Comparison of ENCODE assay signal across 8 mouse cellular contexts in the genomic region with DNA sequence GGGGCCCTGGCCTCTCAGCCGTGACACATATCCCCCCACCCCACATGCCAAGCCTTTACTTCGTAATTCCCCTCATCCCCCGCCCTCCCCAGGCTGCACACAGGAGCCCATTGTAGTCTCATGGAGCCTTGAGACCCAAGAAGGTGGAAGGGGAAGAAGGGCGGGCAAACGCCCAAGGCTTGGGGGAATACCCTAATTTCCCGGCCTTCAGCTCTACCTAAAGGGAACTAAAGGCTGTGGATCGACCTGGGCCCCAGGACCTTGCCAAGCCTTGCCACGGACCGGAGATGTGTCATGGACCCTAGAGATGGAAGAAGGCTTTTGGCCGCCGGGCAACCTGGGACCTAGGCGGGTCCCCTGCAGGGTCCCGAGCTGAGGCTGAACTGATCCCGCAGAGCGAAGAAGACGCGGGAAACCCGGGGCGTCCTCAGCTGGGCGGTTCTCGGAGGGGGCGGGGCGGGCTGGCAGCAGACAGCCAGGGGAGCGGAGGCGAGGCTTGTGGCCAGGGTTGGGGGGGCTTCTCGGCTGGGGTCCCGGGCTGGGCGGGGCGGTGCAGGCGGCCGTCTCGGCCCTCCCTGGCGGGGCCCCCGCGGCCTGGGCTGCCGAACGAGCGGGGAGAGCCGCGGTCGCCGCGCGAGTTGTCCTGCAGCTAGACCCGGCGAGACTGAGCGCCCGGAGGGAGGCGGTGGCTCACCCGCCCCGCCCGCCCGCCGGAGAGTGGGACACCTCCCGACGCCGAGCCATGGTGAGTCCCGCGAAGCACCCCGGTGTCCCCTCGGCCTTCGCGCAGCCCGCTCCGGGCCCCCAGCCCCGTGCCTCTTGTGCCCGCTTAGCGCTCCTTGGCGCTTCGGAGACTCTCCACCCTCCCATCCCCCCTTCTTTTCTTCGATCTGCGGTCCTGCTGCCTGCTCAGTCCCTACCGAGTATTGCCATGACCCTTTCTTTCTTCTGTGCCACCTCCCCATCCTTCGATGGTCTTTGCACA. TPM values are rescaled to one million over a fixed set of nuclear protein-coding genes. Genes with fewer than 3 reads are reported as not detected.
DNase-seq lines count a peak whose midpoint lies in the region; ATAC-seq and TF ChIP-seq lines count a peak whose summit lies in the region.

A gene (plus strand): TSS at position 473 of the 985 bp plus-strand sequence.

- H3K4me3 ChIP-seq in cerebellum, adult 2 months (replicated peaks; ENCODE audit: insufficient read depth, low read depth, low read length) = peak within 1 kb of the TSS; percentile 88
- H3K4me3 ChIP-seq in forebrain, embryonic 16.5 days (replicated peaks; ENCODE audit: low read length) = peak within 1 kb of the TSS; percentile 62

- DNase-seq in R1 (ENCODE audit: low read depth, low spot score) = peak; percentile 51
- DNase-seq in cerebellum, adult 2 months = peak; percentile 66 to 72
- DNase-seq in layer of hippocampus, postnatal 25 days (ENCODE audit: extremely low spot score in 1 of 2, low spot score in 1 of 2) = peak in 1 of 2 experiments; percentile 57
- peak; percentile 74 for DNase-seq in lung, postnatal 36 days
- peak; percentile 35 for DNase-seq in retina, postnatal 7 days (ENCODE audit: low read depth, low spot score)
- peak; percentile 81 to 87 for DNase-seq in urinary bladder, postnatal 4 days (ENCODE audit: low spot score in 2 of 2)

- H3K4me1 ChIP-seq in cerebellum, adult 2 months (ENCODE audit: control insufficient read depth, insufficient read depth, low read length) = no peaks in the 10 kb centered on the region
- peaks cover 27% of the 10 kb centered on the region for H3K4me1 ChIP-seq in forebrain, embryonic 16.5 days (replicated peaks; ENCODE audit: control insufficient read depth, insufficient read depth, low read length)

- H3K9ac ChIP-seq in forebrain, embryonic 16.5 days (replicated peaks; ENCODE audit: low read depth, low read length) = peak within 1 kb of the TSS; percentile 89

- no peak for TF ChIP-seq CTCF in cerebellum, adult 2 months (IDR thresholded peaks at IDR 0.05; ENCODE audit: borderline replicate concordance, insufficient read depth, low read depth, low read length)

- WGBS in cerebellum, adult 2 months = 1% methylated on average over 60 of the region's 74 CpGs
- WGBS in forebrain, embryonic 16.5 days = under 1% methylated on average over 72 of the region's 74 CpGs

- no peaks in the 10 kb centered on the region for H3K27me3 ChIP-seq in cerebellum, adult 2 months (ENCODE audit: control insufficient read depth, insufficient read depth, low read length)
- no peaks in the 10 kb centered on the region for H3K27me3 ChIP-seq in forebrain, embryonic 16.5 days (replicated peaks; ENCODE audit: control insufficient read depth, insufficient read depth, low read length)

- H3K36me3 ChIP-seq in forebrain, embryonic 16.5 days (ENCODE audit: control insufficient read depth, insufficient read depth) = no peaks in the 10 kb centered on the region

- peak; percentile 87 for ATAC-seq in forebrain, embryonic 16.5 days
- ATAC-seq in hematopoietic stem cell, adult 5-6 weeks (replicated peaks in 1 of 2; ENCODE audit: insufficient read depth in 1 of 2, low FRiP score in 2 of 2, low TSS enrichment in 1 of 2, low read depth in 1 of 2, poor library complexity in 2 of 2, severe bottlenecking in 2 of 2) = peak; percentile 60 to 67

- peak within 1 kb of the TSS; percentile 56 for H3K27ac ChIP-seq in cerebellum, adult 2 months (ENCODE audit: insufficient read depth, low read length)
- H3K27ac ChIP-seq in forebrain, embryonic 16.5 days (ENCODE audit: low read length) = peak within 1 kb of the TSS; percentile 88

- no peak for TF ChIP-seq POLR2A in cerebellum, adult 2 months (IDR thresholded peaks at IDR 0.05; ENCODE audit: borderline replicate concordance, insufficient read depth, low read length)

- peak within 1 kb of the TSS; percentile 83 for H3K4me2 ChIP-seq in forebrain, embryonic 16.5 days (ENCODE audit: low read length)

- no peaks in the 10 kb centered on the region for H3K9me3 ChIP-seq in forebrain, embryonic 16.5 days (ENCODE audit: control insufficient read depth, low read length)

RNA-seq across cellular contexts. Expression of the gene that starts here (rescaled TPM):
- polyA plus RNA-seq in cerebellum, adult 2 months (2012; rRNA removed) = 44.1 and 48.0 TPM in 2 replicates
- polyA plus RNA-seq in forebrain, embryonic 16.5 days (2015; fragmentation: Nextera tagmentation; extraction: Ambion mirVana) = 58.5 and 70.4 TPM in 2 replicates
- total RNA-seq in hematopoietic stem cell, adult 5-6 weeks (2017) = 28.4 and 44.7 TPM in 2 replicates
- 10 to 100 TPM; 27.1 to 40.5 TPM for total RNA-seq in layer of hippocampus, postnatal 25 days (2021)
